Mouse (Mus musculus): ENCODE results near the gene Adamts14.

Adamts14 gene

GRCm38 (mm10) chr10:61232858-61233567, 40.2 kb downstream of the Adamts14 start:
- DNase-seq (ENCODE audit: low read depth), result peak; percentile 31

- no peak for DNase-seq (ENCODE audit: low read depth)
Observed at GRCm38 (mm10) chr10:61231756-61232155, 41.5 kb downstream of the Adamts14 start.

DNA sequence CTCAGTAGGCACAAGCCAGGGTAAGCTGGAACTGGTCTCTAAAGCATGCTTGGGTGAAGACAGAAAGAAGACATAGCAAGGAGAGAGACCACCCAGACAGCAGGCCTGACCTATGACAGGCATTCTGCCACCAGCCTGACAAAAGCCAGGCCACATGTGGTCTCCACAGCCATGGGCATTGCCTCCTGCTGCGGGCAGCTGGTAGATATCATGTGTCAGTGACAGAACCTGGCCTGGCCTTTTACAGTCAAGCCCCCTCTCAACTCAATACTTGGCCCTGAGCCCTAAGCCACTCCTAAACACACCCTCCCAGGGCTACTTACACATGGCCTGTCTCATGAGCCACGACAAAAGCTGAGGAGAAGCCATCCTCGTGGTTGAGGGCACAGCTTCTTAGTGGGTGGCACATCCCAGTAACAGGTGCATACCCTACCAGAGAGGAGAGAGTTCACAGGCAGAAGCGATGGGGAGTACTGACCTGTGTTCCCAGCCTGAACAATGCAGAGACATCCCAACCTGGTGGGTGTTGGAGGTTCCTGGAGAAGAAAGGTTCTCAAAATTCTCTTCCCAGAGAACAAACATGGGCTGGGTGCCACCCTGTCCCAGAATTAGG, 46.3 kb downstream of the Adamts14 start:
- DNase-seq (ENCODE audit: low read depth), result no peak

GRCm38 (mm10) chr10:61225694-61226093, 47.5 kb downstream of the Adamts14 start:
- no peak for DNase-seq (ENCODE audit: low read depth)

DNA sequence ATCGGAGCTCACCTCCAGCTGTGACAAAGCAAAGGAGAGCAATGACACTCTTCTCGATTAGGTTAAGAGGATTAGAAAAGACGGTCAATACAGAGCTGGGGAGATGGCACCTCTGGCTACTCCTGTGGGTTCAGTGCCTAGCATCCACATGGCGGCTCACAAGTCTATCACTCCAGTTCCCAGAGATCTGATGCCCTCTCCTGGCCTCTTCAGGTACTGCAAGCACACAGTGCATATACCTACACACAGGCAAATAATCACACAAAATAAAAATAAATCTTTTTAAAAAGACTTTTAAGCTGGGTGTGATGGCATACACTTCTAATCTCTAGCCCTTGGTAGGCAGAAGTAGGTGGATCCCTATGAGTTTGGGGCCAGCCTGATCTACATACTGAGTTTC, 53.9 kb downstream of the Adamts14 start:
- no peak for DNase-seq (ENCODE audit: low read depth)

- DNase-seq (ENCODE audit: low read depth), result no peak
Observed at GRCm38 (mm10) chr10:61216163-61216562, 57.1 kb downstream of the Adamts14 start.

GRCm38 (mm10) chr10:61215658-61216057, 57.6 kb downstream of the Adamts14 start:
- peak; percentile 23 for DNase-seq (ENCODE audit: low read depth)

DNA sequence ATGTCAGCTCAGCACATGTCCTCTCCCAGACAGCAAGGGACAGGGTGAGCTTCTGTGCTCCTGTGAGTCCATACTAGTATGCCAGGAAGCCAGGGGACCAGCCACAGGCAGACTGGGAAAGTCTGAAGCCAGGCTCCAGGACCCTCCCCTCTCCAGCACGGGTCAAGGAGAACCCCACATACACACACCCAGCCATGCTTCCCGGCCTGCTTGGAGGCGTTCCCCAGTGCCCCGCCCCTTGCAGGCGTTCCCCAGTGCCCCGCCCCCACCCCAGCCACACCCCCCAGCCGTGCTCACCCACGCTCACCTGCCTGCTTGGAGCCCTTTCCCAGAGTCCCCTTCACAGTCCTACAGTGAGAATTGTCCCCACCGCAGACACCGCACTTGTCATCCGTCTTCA, 60.4 kb downstream of the Adamts14 start:
- DNase-seq (ENCODE audit: low read depth), result no peak

- peak; percentile 63 for DNase-seq (ENCODE audit: low read depth)
Observed at GRCm38 (mm10) chr10:61211743-61212142, 61.5 kb downstream of the Adamts14 start.

DNA sequence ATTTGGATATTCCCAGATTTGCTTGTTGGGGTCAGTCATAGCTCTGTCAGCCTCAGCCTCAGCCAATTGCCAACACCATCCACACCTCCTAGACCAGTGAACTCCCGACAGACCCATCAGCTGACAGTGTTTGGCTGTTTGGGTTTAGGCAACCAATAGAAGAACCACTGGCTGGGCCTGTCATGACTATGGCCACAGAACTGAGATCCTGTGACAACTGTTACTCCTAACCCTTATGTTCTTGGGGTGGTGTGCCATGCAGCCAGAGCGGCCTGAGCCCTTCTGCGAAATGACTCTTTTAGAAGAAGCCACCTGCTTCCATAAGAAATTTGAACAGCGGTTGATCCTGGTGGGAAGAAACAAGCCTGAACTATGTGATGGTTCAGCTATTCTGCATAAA, 62.1 kb downstream of the Adamts14 start:
- no peak for DNase-seq (ENCODE audit: low read depth)

DNA sequence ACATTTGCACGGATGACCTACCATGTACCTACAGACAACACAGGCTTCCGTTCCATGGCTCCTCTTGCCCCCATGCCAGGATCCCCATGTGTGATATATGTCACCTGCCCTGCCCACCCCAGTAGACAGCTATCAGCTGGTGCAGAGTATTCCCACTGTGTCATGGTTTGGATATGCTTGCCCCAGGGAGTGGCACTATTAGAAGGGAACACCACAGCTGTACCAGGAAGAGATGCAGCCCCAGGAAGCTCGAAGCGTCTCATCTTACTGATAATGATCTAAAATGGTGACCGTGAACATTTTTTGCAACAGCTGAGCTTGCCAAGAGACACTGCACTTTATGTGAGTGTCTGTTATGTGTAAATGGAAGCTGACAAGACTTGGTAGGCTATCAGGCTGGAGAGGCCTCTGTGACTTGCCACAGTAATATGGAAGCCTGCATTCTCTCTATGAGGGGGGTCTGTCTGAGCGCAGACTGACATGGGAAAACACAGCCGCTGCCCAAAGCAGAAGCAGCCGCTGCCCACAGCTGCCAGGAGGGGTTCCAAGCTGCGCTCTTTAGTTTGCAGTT, 65.0 kb downstream of the Adamts14 start:
- DNase-seq (ENCODE audit: low read depth), result no peak

GRCm38 (mm10) chr10:61203930-61204329, 69.3 kb downstream of the Adamts14 start:
- no peak for DNase-seq (ENCODE audit: low read depth)

- DNase-seq (ENCODE audit: low read depth), result no peak
Observed at GRCm38 (mm10) chr10:61201596-61202318, 71.5 kb downstream of the Adamts14 start.

GRCm38 (mm10) chr10:61200998-61201397, 72.2 kb downstream of the Adamts14 start:
- no peak for DNase-seq (ENCODE audit: low read depth)

- DNase-seq (ENCODE audit: low read depth), result no peak
Observed at GRCm38 (mm10) chr10:61200232-61200820, 72.9 kb downstream of the Adamts14 start.

DNA sequence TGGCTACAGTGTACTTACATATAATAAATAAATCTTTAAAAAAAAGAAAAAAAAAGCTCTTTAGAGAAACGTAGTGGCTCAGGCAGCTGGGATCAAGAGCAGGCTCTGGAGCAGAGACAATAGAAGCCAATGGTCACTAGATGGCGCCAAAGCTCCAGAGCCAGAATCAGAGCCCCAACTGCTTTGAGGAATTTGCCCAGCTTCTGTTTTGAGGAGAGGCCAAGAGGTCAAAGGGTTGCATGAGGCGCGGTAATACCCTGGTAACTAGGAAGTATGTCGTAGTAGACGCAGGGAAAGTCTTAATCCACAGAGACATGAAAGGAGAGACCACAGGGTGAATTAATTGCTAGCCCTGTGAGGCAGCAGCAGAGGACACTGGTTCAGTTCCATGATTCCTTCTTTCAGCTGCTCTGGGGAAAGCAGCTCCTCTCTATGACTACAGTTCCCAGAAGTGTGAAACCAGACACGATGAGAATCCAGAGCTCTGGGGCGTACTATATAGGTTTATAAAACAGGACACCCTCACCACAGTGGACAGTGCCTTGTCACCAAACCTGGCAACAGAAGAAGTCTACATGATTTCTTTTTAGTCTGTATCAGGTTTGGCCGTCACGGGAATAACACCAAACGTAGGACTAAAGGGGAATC, 73.5 kb downstream of the Adamts14 start:
- peak; percentile 76 for DNase-seq (ENCODE audit: low read depth)

GRCm38 (mm10) chr10:61195718-61196291, 77.4 kb downstream of the Adamts14 start:
- DNase-seq (ENCODE audit: low read depth), result no peak

DNA sequence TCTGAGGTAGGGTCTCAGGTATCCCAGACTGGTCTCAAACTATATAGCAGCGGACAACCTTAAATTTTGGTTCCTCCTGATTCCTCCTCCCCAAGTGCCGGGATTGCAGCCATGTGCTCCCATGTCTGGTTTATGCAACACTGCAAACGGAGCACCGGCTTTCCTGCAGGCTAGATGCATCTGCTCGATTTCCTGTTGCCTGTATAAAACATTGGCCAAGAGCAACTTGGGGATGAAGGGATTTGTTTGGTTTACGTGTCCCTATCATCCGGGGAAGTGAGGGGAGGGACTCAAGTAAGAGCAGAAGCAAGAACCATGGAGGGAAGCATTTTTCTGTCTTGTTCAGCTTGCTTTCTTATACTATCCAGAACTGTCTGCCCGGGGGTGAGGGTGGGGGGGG, 78.0 kb downstream of the Adamts14 start:
- DNase-seq (ENCODE audit: low read depth), result no peak

DNA sequence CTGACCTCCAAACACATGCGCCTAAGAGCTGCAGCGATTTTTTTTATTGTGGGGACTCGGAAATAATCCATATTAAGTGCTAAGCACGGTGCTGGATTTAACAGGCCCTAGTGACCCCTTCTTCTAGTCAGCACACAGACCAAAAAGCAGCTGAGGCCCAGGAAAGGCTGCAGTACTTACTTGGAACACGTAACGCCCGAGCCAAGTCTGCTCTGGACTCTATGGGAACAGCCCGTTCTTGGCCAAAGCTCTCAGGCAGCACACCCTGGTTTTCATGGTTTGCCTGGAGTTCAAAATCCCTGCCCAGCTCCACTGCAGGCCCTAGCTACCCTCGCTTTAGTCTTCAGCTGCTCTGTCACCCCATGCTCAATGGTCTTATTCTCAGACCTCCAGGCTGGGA, 78.6 kb downstream of the Adamts14 start:
- no peak for DNase-seq (ENCODE audit: low read depth)

DNA sequence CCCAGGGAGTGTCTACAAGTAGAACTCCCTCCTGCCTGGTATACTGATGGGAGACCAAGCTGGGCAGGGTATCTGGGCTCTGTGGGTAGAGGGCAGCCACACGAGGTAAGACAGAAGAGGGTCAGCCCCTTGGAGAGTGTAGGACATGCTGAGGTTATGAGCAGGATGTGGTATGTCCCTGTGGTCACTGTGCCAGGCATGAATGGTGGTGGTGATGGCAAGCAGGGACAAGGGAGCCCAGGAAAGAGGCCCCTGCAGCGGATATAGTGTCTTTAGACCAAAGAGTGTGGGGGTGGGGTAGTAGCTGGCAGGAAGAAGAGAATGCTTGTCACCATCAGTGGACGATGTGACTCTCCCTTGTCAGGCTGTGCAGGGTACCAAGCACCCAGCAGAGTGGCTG, 85.2 kb downstream of the Adamts14 start:
- DNase-seq (ENCODE audit: low read depth), result no peak

- no peak for DNase-seq (ENCODE audit: low read depth)
Observed at GRCm38 (mm10) chr10:61187001-61187400, 86.2 kb downstream of the Adamts14 start.

DNA sequence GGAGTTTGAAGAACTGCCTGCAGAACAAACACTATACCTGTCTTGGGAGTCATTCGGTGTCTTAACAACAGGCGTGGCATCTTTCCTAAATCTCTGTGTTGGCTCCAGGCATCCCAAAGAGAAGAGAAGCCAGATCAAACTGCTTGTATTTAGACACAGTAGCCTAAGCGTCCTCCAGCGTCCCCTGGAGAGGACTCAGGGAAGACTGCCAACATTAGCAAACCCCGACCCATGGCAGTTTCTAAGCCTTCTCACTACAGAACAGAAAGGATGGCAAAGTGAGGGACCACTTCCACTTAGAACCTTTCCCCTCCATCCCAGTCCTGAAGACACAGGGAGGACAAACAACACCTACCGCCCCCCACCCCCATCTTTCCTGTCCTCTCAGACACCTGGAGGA, 93.3 kb downstream of the Adamts14 start:
- DNase-seq (ENCODE audit: low read depth), result no peak
